Mouse (Mus musculus) heart, postnatal 0 days (tissue): ENCODE results near the gene Sdk2.

Experiments used
- CTCF ChIP-seq: IDR thresholded peaks from 2 replicates; pipeline ENCODE4 v1.5.1; 2016; ENCODE audit warnings: antibody characterized with exemption, control low read depth, low read depth
- EP300 ChIP-seq: IDR thresholded peaks from 2 replicates; pipeline ENCODE4 v1.6.1; 2016; ENCODE audit warnings: antibody characterized with exemption, low read depth

GRCm38 (mm10) chr11:113740100-113740499 is 326.7 kb downstream of the Sdk2 start:
- TF ChIP-seq EP300 (no peak), CTCF (no peak)
